Mouse (Mus musculus) intestine, postnatal 0 days (tissue): ENCODE results near the gene Crbn. TPM values are rescaled to one million over a fixed set of nuclear protein-coding genes. Genes with fewer than 3 reads are reported as not detected.

Experiments
- ATAC-seq: fragments of 200-750 bp; cut with Nextera tagmentation; 2 replicates; pipeline ENCODE4 v1.8.0; 2017; ENCODE audit warnings: mild to moderate bottlenecking, moderate TSS enrichment, moderate library complexity
- H3K27ac ChIP-seq: fragments of 300-500 bp; sonication (generic); 2 replicates; pipeline ENCODE4 v1.5.1; 2014; ENCODE audit warnings: mild to moderate bottlenecking, low read depth, low read length, moderate library complexity
- H3K27me3 ChIP-seq: fragments of 300-500 bp; sonication (generic); replicated peaks from 2 replicates; pipeline ENCODE4 v1.6.1; 2014; ENCODE audit warnings: low read length, mixed read lengths; ENCODE audit not compliant: control insufficient read depth, insufficient read depth
- H3K36me3 ChIP-seq: fragments of 300-500 bp; sonication (generic); 2 replicates; pipeline ENCODE4 v1.6.1; 2014; ENCODE audit warnings: mild to moderate bottlenecking, moderate library complexity; ENCODE audit not compliant: control insufficient read depth, insufficient read depth
- H3K4me1 ChIP-seq: fragments of 300-500 bp; sonication (generic); replicated peaks from 2 replicates; pipeline ENCODE4 v1.6.1; 2014; ENCODE audit warnings: antibody characterized with exemption, low read length, mixed read lengths; ENCODE audit not compliant: control insufficient read depth, insufficient read depth
- H3K4me2 ChIP-seq: fragments of 300-500 bp; sonication (generic); replicated peaks from 2 replicates; pipeline ENCODE4 v1.6.1; 2014; ENCODE audit warnings: low read depth, mild to moderate bottlenecking, moderate library complexity
- H3K4me3 ChIP-seq: fragments of 300-500 bp; sonication (generic); 2 replicates; pipeline ENCODE4 v1.5.1; 2014; ENCODE audit warnings: low read depth, low read length
- H3K9ac ChIP-seq: fragments of 300-500 bp; sonication (generic); 2 replicates; pipeline ENCODE4 v1.6.1; 2014; ENCODE audit warnings: mild to moderate bottlenecking, low read depth, low read length
- H3K9me3 ChIP-seq: fragments of 300-500 bp; sonication (generic); 2 replicates; pipeline ENCODE4 v1.6.1; 2016; ENCODE audit warnings: mixed run types; ENCODE audit not compliant: control insufficient read depth
- CTCF ChIP-seq: sonication (generic); IDR thresholded peaks from 2 replicates; pipeline ENCODE4 v1.5.1; 2016; ENCODE audit warnings: low read depth, mild to moderate bottlenecking, control low read depth, antibody characterized with exemption, moderate library complexity
- WGBS: fragments of 180-500 bp; shearing (Covaris S2); extraction: QIAGEN DNeasy Blood & Tissue Kit; methylation state at CpG from one replicate; pipeline ENCODE4 v1.1.7; 2014; 5-methylcytosine and 5-hydroxymethylcytosine counted together
- polyA plus RNA-seq: library from polyadenylated mRNA; unstranded; fragments of >200 nt; fragmentation: Nextera tagmentation; extraction: Ambion mirVana; gene quantifications from 2 replicates; pipeline ENCODE4 v1.2.1, GENCODE M21; 2015

Crbn gene
- polyA plus RNA-seq, 1 experiment from 2014 or later: 54.8 TPM

- H3K4me1 ChIP-seq: peaks cover 4% of the 10 kb centered on the region; the same call in 1 of the 2 replicates
- ATAC-seq: peak; percentile 53
- H3K4me3 ChIP-seq: no peak overlapping the region
- 71% methylated on average over 13 of the region's 13 CpGs for WGBS
- H3K27me3 ChIP-seq: no peaks in the 10 kb centered on the region
- no peaks in the 10 kb centered on the region for H3K9me3 ChIP-seq
- peak overlapping the region; percentile 28 for H3K27ac ChIP-seq
- peaks cover 33% of the 10 kb centered on the region for H3K36me3 ChIP-seq
- TF ChIP-seq CTCF: no peak
- H3K4me2 ChIP-seq: no peak overlapping the region
- no peak overlapping the region for H3K9ac ChIP-seq
Observed at GRCm38 (mm10) chr6:106794094-106794814, 5.6 kb downstream of the Crbn start.

- no peak overlapping the region for H3K4me2 ChIP-seq
- peaks cover 33% of the 10 kb centered on the region for H3K36me3 ChIP-seq
- H3K4me3 ChIP-seq: no peak overlapping the region
- ATAC-seq: no peak
- peak overlapping the region; percentile 28 for H3K27ac ChIP-seq
- no peak for TF ChIP-seq CTCF
- 90% methylated on average over 10 of the region's 10 CpGs for WGBS
- no peaks in the 10 kb centered on the region for H3K27me3 ChIP-seq
- H3K9me3 ChIP-seq: no peaks in the 10 kb centered on the region
- no peak overlapping the region for H3K9ac ChIP-seq
- no peaks in the 10 kb centered on the region; the same call in 1 of the 2 replicates for H3K4me1 ChIP-seq
Observed at GRCm38 (mm10) chr6:106793621-106794020, 6.3 kb downstream of the Crbn start.

GRCm38 (mm10) chr6:106793088-106793487 lies 6.8 kb downstream of the Crbn start:
- no peak overlapping the region for H3K9ac ChIP-seq
- H3K36me3 ChIP-seq: peaks cover 36% of the 10 kb centered on the region
- H3K9me3 ChIP-seq: no peaks in the 10 kb centered on the region
- no peaks in the 10 kb centered on the region for H3K27me3 ChIP-seq
- no peaks in the 10 kb centered on the region for H3K4me1 ChIP-seq
- H3K27ac ChIP-seq: no peak overlapping the region
- no peak for TF ChIP-seq CTCF
- H3K4me2 ChIP-seq: no peak overlapping the region
- no peak for ATAC-seq
- no peak overlapping the region for H3K4me3 ChIP-seq
- 92% methylated on average over 7 of the region's 7 CpGs for WGBS

GRCm38 (mm10) chr6:106792486-106792885 lies 7.4 kb downstream of the Crbn start:
- Histone ChIP-seq H3K27me3 (no peaks in the 10 kb centered on the region), H3K27ac (no peak overlapping the region), H3K36me3 (peaks cover 38% of the 10 kb centered on the region), H3K4me2 (no peak overlapping the region), H3K9ac (no peak overlapping the region), H3K4me3 (no peak overlapping the region), H3K4me1 (no peaks in the 10 kb centered on the region), H3K9me3 (no peaks in the 10 kb centered on the region)
- TF ChIP-seq CTCF: no peak
- no peak for ATAC-seq
- 89% methylated on average over 5 of the region's 5 CpGs for WGBS

- H3K27me3 ChIP-seq: no peaks in the 10 kb centered on the region
- H3K4me3 ChIP-seq: no peak overlapping the region
- H3K9me3 ChIP-seq: no peaks in the 10 kb centered on the region
- H3K4me1 ChIP-seq: no peaks in the 10 kb centered on the region
- H3K27ac ChIP-seq: no peak overlapping the region
- WGBS: 88% methylated on average over 8 of the region's 8 CpGs
- H3K4me2 ChIP-seq: no peak overlapping the region
- TF ChIP-seq CTCF: no peak
- ATAC-seq: no peak
- H3K9ac ChIP-seq: no peak overlapping the region
- peaks cover 38% of the 10 kb centered on the region for H3K36me3 ChIP-seq
Observed at GRCm38 (mm10) chr6:106791429-106791828, 8.4 kb downstream of the Crbn start.

- no peaks in the 10 kb centered on the region for H3K4me1 ChIP-seq
- no peak for ATAC-seq
- no peak overlapping the region for H3K27ac ChIP-seq
- 80% methylated on average over 3 of the region's 3 CpGs for WGBS
- no peak overlapping the region for H3K4me2 ChIP-seq
- H3K9ac ChIP-seq: no peak overlapping the region
- peaks cover 25% of the 10 kb centered on the region for H3K36me3 ChIP-seq
- TF ChIP-seq CTCF: no peak
- H3K4me3 ChIP-seq: no peak overlapping the region
- H3K9me3 ChIP-seq: no peaks in the 10 kb centered on the region
- no peaks in the 10 kb centered on the region for H3K27me3 ChIP-seq
Observed at GRCm38 (mm10) chr6:106787138-106787537, 12.7 kb downstream of the Crbn start.
